Mouse (Mus musculus): ENCODE results near the gene Rtn4rl1.

DNA sequence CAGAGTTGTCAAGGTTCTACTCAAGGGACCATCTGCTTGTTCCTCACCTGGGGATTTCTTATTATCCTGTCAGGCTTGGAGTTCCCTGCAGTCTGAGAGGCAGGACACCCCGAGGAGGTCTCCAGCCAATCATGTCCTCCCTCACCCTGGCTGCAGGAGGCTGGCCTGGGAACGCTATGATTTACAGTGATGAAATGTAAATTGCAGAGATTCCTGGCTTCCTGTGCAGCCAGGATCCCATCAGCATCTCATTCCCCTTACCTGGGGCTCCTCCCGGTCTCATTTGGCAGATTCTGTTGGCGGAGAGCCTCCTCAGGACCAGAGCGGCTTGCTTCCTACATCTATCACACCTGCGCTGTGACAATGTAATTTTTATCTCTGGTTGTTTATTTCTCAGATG is 35.7 kb downstream of the Rtn4rl1 start:
- TF ChIP-seq CTCF (IDR thresholded peaks at IDR 0.05; ENCODE audit: low read depth, low read length), result no peak
- no peak for TF ChIP-seq POLR2A (IDR thresholded peaks at IDR 0.05; ENCODE audit: insufficient read depth, low read length)
- TF ChIP-seq EP300 (IDR thresholded peaks at IDR 0.05; ENCODE audit: insufficient read depth, low read depth, low read length), result no peak
